Mouse (Mus musculus) liver, postnatal 0 days (tissue): ENCODE measurements around the gene Wdr6.

Source experiments
- CTCF ChIP-seq: sonication (generic); IDR thresholded peaks from 2 replicates; pipeline ENCODE4 v1.5.1; 2016; ENCODE audit warnings: antibody characterized with exemption, low read depth
- EP300 ChIP-seq: IDR thresholded peaks from 2 replicates; pipeline ENCODE4 v1.6.1; 2016; ENCODE audit warnings: antibody characterized with exemption, low read depth, mild to moderate bottlenecking

- TF ChIP-seq CTCF (no peak), EP300 (no peak)
These were observed 14.4 kb downstream of the Wdr6 start for GRCm38 (mm10) chr9:108564131-108564530.
